Mouse (Mus musculus) erythroblast, embryonic 14.5 days (primary cell): Measurements from ENCODE around the gene Itgb7. TPM values are rescaled to one million over a fixed set of nuclear protein-coding genes. Genes with fewer than 3 reads are reported as not detected.

Source experiments
- H3K27me3 ChIP-seq: 2 replicates; pipeline ENCODE4 v1.6.1; 2012; ENCODE audit warnings: inconsistent platforms; ENCODE audit not compliant: control insufficient read depth
- H3K36me3 ChIP-seq: 2 replicates; pipeline ENCODE4 v1.6.1; 2012; ENCODE audit warnings: mild to moderate bottlenecking, inconsistent platforms; ENCODE audit not compliant: control insufficient read depth
- H3K4me1 ChIP-seq: 2 replicates; pipeline ENCODE4 v1.6.1; 2012; ENCODE audit warnings: inconsistent platforms; ENCODE audit not compliant: control insufficient read depth
- H3K4me3 ChIP-seq: replicated peaks from 2 replicates; pipeline ENCODE3; 2012; ENCODE audit warnings: moderate library complexity, mild to moderate bottlenecking, inconsistent platforms
- H3K9me3 ChIP-seq: 2 replicates; pipeline ENCODE4 v1.6.1; 2012; ENCODE audit warnings: low read length, inconsistent platforms, mixed read lengths; ENCODE audit not compliant: control insufficient read depth
- GATA1 ChIP-seq: IDR thresholded peaks from 2 replicates; pipeline ENCODE4 v1.6.1; 2012; ENCODE audit warnings: low read length, inconsistent platforms, mixed read lengths
- TAL1 ChIP-seq: IDR thresholded peaks from 3 replicates; pipeline ENCODE4 v1.6.1; 2012; ENCODE audit warnings: low read length, inconsistent platforms, mixed read lengths
- polyA plus RNA-seq: library from polyadenylated mRNA; stranded (reverse); fragments of >175 nt; gene quantifications from 2 replicates; pipeline ENCODE4 v1.2.3, GENCODE M21; 2012

Gene Itgb7
- polyA plus RNA-seq, 1 experiment, result 1.4 TPM

DNA sequence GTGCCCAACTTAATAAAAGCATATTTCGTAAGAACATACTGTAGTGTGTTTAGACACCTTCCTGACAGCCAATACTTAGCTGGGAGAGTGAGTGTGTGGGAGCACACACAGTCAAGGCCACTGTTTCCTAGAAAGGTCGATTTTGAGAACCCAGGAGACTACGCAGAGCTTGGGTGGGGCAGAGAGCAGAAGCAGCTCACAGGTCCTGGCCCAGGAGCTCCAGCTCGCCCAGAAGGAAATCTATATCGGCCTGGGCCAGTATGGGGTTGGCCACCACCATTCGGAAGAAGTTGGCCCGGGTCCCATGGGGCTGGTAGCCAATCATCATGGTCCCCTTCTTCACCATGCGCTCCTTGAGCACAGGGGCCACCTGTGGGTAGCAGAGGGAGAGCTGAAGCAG, 54.3 kb downstream of the Itgb7 start:
- H3K27me3 ChIP-seq, result no peaks in the 10 kb centered on the region
- H3K4me1 ChIP-seq, result peaks cover 21% of the 10 kb centered on the region
- no peak overlapping the region for H3K4me3 ChIP-seq
- no peaks in the 10 kb centered on the region for H3K9me3 ChIP-seq
- peaks cover 7% of the 10 kb centered on the region; the same call in 1 of the 2 replicates for H3K36me3 ChIP-seq
- TF ChIP-seq TAL1, result no peak
- no peak for TF ChIP-seq GATA1

GRCm38 (mm10) chr15:102176571-102177316, 55.0 kb downstream of the Itgb7 start:
- TF ChIP-seq TAL1, result no peak
- no peak for TF ChIP-seq GATA1
- Histone ChIP-seq H3K4me1 (peaks cover 21% of the 10 kb centered on the region), H3K36me3 (peaks cover 7% of the 10 kb centered on the region; the same call in 1 of the 2 replicates), H3K27me3 (no peaks in the 10 kb centered on the region), H3K4me3 (no peak overlapping the region), H3K9me3 (no peaks in the 10 kb centered on the region)

DNA sequence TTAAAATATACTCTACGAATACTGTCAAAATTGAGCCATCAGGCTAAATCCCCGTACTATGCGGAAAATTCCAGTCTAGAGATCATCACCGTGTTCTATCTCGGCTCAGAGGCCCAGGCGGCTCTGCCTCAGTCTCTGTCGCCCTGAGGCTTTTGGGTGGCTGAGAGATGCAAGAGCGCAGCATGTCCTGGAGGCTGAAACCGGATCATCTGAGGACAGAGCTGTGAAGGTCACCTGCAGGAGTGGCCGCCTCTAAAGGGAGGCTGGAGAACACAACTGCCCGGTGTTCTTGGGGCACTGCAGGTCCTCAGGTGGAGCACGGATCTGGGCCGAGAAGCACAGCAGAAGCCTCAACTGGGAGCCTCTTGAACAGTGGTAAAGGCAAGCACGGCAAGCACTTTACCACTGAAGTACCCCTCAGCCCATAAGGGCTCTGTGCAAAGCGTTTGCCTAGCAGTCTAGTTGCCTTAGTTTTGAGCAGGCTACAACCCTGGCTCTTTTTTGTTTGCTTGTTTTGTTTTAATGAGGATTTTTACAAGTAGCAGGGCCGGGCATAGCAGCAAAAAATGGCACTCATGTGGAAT, 55.9 kb downstream of the Itgb7 start:
- Histone ChIP-seq H3K9me3 (no peaks in the 10 kb centered on the region), H3K4me3 (no peak overlapping the region), H3K4me1 (peaks cover 21% of the 10 kb centered on the region), H3K36me3 (peaks cover 7% of the 10 kb centered on the region; the same call in 1 of the 2 replicates), H3K27me3 (no peaks in the 10 kb centered on the region)
- no peak for TF ChIP-seq TAL1
- TF ChIP-seq GATA1, result no peak

- Histone ChIP-seq H3K4me1 (peaks cover 17% of the 10 kb centered on the region), H3K27me3 (no peaks in the 10 kb centered on the region), H3K9me3 (no peaks in the 10 kb centered on the region), H3K36me3 (peaks cover 3% of the 10 kb centered on the region; the same call in 1 of the 2 replicates), H3K4me3 (no peak overlapping the region)
- TF ChIP-seq TAL1 (no peak), GATA1 (no peak)
These were observed 58.2 kb downstream of the Itgb7 start for GRCm38 (mm10) chr15:102173581-102173980.

- Histone ChIP-seq H3K4me3 (no peak overlapping the region), H3K27me3 (no peaks in the 10 kb centered on the region), H3K4me1 (no peaks in the 10 kb centered on the region), H3K36me3 (no peaks in the 10 kb centered on the region), H3K9me3 (no peaks in the 10 kb centered on the region)
- no peak for TF ChIP-seq TAL1
- no peak for TF ChIP-seq GATA1
These were observed 62.7 kb downstream of the Itgb7 start for GRCm38 (mm10) chr15:102169064-102169463.

- no peaks in the 10 kb centered on the region for H3K27me3 ChIP-seq
- H3K9me3 ChIP-seq, result no peaks in the 10 kb centered on the region
- no peak overlapping the region for H3K4me3 ChIP-seq
- H3K4me1 ChIP-seq, result no peaks in the 10 kb centered on the region
- TF ChIP-seq TAL1, result no peak
- no peak for TF ChIP-seq GATA1
- H3K36me3 ChIP-seq, result no peaks in the 10 kb centered on the region
These were observed 64.1 kb downstream of the Itgb7 start for GRCm38 (mm10) chr15:102167620-102168021.

Other genes starting within 250 kb of the Itgb7 start
- gene Krt8, start 227.5 kb downstream of the Itgb7 start, polyA plus RNA-seq, result 0.06 and 0.07 TPM in 2 replicates
- 0.13 TPM in 1 of 2 replicates, not detected in the other for gene Krt18, start 203.8 kb downstream of the Itgb7 start, polyA plus RNA-seq
- 8.2 and 8.3 TPM in 2 replicates for gene Eif4b, start 158.2 kb downstream of the Itgb7 start, polyA plus RNA-seq
- gene Tns2, start 131.5 kb downstream of the Itgb7 start, polyA plus RNA-seq, result 0.04 and 0.05 TPM in 2 replicates
- gene Spryd3, start 95.7 kb downstream of the Itgb7 start, polyA plus RNA-seq, result 1.1 and 1.4 TPM in 2 replicates
- gene Igfbp6, start 87.6 kb downstream of the Itgb7 start, polyA plus RNA-seq, result 0.05 TPM in 1 of 2 replicates, not detected in the other
- gene Soat2, start 81.4 kb downstream of the Itgb7 start, polyA plus RNA-seq, result 0.12 and 0.18 TPM in 2 replicates
- 0.44 and 0.77 TPM in 2 replicates for gene Zfp740, start 28.7 kb downstream of the Itgb7 start, polyA plus RNA-seq
- 0.97 and 1.4 TPM in 2 replicates for gene Csad, start 27.2 kb downstream of the Itgb7 start, polyA plus RNA-seq
- 0.09 TPM in 2 replicates for gene Rarg, start 25.6 kb upstream of the Itgb7 start, polyA plus RNA-seq
- not detected in 2 replicates for gene Gm9918, start 38.6 kb upstream of the Itgb7 start, polyA plus RNA-seq
- gene Mfsd5, start 47.5 kb upstream of the Itgb7 start, polyA plus RNA-seq, result 3.2 and 3.5 TPM in 2 replicates
- gene Espl1, start 64.3 kb upstream of the Itgb7 start, polyA plus RNA-seq, result 12.0 and 15.2 TPM in 2 replicates
- gene Pfdn5, start 94.2 kb upstream of the Itgb7 start, polyA plus RNA-seq, result 1.2 and 3.3 TPM in 2 replicates
- 6.4 and 8.0 TPM in 2 replicates for gene Myg1, start 99.8 kb upstream of the Itgb7 start, polyA plus RNA-seq
- 13.7 and 18.1 TPM in 2 replicates for gene Aaas, start 118.8 kb upstream of the Itgb7 start, polyA plus RNA-seq
- gene Sp7, start 135.2 kb upstream of the Itgb7 start, polyA plus RNA-seq, result not detected in 2 replicates
- gene Sp1, start 174.2 kb upstream of the Itgb7 start, polyA plus RNA-seq, result 0.32 and 0.93 TPM in 2 replicates
- gene Amhr2, start 213.4 kb upstream of the Itgb7 start, polyA plus RNA-seq, result 0.03 and 0.08 TPM in 2 replicates
- 28.4 and 73.8 TPM in 2 replicates for gene Prr13, start 227.1 kb upstream of the Itgb7 start, polyA plus RNA-seq
- gene Pcbp2, start 238.6 kb upstream of the Itgb7 start, polyA plus RNA-seq, result 31.3 and 62.4 TPM in 2 replicates